Mouse (Mus musculus) thymus, adult 2 months (tissue): ENCODE measurements around the gene Olfr430.

Experiments used
- CTCF ChIP-seq: fragments of 200-500 bp; IDR thresholded peaks from 2 replicates; pipeline ENCODE4 v1.5.1; 2012; ENCODE audit warnings: mild to moderate bottlenecking, control low read depth, low read length, moderate library complexity, borderline replicate concordance; ENCODE audit not compliant: control insufficient read depth, poor library complexity, insufficient read depth; ENCODE audit errors: extremely low read depth
- POLR2A ChIP-seq: fragments of 200-500 bp; IDR thresholded peaks from 2 replicates; pipeline ENCODE4 v1.6.1; 2012; ENCODE audit warnings: mild to moderate bottlenecking, low read length, control low read depth, moderate library complexity; ENCODE audit not compliant: control insufficient read depth, poor library complexity, insufficient read depth; ENCODE audit errors: extremely low read depth

DNA sequence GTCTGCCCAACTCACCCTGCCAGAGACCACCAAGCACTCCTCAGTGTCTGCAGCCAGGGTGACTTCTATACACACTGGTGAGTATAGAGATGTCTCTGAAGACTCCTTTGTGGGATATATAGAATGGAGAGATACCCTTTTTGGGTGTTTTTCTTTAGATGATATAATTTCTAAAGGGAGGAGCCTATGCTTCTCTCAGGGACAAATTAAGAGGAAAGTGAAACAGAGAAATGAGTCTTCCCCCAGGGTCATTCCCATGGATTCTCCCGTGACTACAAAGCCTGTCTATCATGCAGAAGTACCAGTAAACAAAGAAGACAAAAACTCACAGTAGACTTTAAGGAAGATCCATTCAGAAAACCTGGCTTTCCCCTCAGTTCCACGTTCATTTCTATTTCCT, 54.7 kb downstream of the Olfr430 start, which contains the start of gene Olfr231:
- no peak for TF ChIP-seq POLR2A
- no peak for TF ChIP-seq CTCF
